Mouse (Mus musculus) kidney, adult 11 months (tissue): Measurements from ENCODE around the gene Slc4a5.
"Not testable (repeated sequence)": the region's sequence is repeated elsewhere in the genome, so short reads cannot be mapped to it uniquely, and the experiment has no call there.

Source experiments
- DNase-seq: peaks from one replicate; pipeline ENCODE4 v3.0.0; 2022

Slc4a5 gene

GRCm38 (mm10) chr6:83312021-83312420 is 92.4 kb downstream of the Slc4a5 start:
- DNase-seq, result peak; percentile 20

- DNase-seq, result no peak
These were observed 92.9 kb downstream of the Slc4a5 start for GRCm38 (mm10) chr6:83312514-83312913.

- no peak for DNase-seq
These were observed 95.7 kb downstream of the Slc4a5 start for GRCm38 (mm10) chr6:83315293-83315692.

DNA sequence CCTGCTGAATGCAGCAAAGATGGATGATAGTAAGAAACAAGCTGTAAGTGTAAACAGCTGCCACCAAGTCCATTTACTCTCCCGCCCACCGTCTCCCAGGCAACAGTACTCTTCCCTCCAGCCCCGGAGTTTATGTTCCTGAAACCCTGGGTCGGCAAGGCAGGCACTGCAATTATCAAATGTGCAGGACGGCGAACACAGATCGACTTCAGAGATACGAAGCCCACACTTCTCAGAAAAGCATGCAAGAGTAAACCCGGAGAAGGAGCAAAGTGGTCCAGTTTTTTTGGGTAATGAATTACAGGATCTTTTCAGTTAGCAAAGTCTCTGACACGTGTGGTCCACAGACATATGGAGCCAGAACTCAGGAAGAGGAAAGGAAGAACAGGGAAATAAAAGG is 96.4 kb downstream of the Slc4a5 start:
- no peak for DNase-seq

DNA sequence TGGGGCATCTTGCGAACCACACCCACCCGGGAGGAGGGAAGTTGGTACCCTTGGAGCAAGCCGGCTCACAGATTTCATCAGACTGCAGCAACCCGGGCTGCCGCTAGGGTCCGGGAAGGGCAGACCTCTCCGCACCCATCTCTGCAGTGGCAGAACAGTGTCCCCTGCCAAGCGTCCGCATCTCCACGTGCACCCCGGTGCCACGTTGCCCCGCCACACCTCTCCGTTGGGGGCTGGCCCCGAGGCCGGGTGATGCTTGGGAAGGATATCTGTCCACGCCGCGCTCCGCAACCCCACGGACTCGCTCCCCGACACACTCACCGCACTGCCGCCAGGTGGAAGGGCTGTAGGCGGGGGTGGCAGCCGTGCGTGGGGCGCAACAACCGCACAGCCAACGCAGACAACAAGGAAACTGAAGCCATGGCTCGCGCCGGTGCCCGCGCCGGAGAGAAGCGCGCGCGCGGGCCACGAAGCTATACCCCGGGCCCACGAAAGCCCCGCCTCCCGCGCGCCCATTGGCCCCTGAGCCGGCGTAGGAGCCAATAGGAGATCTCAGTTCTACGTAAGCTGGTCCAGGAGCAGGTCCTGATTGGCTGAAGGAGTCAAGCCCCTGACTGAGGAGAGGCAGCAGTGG is 97.6 kb downstream of the Slc4a5 start:
- peak; percentile 90 for DNase-seq

- no peak for DNase-seq
These were observed 102.3 kb downstream of the Slc4a5 start for GRCm38 (mm10) chr6:83321927-83322326.

DNA sequence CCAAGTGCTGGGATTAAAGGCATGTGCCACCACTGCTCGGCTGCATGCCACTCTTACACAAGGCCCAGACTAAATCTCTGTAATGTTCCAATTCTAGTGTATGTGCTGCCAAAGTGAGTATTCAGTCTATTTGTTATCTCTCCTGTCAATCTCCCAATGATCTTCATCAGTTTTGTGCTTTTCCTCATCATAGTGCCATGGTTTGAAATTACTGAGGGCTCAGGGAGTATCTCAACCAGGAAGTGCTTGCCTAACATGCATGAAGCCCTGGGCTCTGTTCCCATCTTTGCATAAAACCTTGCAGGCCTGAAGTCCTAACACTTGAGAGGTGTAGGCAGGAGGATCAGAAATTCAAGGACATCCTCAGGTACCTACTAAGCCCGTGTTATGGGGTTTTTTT is 103.2 kb downstream of the Slc4a5 start:
- DNase-seq, result no peak

DNA sequence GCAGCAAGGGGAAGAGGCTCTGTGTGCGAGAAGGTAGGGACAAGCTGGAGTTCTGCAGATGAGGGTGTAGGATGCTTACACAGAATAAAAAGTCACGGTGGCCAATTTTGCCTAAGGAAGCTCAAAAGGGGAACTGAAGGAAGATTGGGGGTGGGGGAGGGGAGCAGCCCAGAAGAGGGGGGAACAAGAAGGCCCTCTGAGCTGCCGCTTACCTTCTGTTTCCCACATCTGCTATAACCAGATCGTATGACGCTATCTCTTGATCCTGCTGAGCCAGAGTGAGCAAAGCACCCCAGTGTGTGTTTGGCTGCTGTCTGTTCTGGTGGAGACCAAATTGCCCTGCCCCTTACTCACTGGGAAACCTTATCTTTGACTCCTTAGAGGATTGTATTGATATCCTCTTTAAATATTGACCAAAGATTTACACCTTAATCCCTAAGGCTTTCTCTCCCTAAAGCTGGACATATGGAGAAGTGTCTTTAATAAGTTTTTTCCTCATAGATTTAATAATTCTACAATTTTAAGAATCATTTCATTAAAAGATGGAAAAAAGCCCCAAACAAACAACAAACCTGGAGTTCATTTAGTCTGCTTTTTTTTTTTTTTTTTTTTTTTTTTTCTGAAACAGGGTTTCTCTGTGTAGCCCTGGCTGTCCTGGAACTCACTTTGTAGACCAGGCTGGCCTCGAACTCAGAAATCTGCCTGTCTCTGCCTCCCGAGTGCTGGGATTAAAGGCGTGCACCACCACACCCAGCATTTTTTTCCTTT is 104.2 kb downstream of the Slc4a5 start:
- no peak for DNase-seq

- peak; percentile 96 for DNase-seq
These were observed 106.1 kb downstream of the Slc4a5 start, which contains the start of the genes Mthfd2 and Mob1a for GRCm38 (mm10) chr6:83325525-83326393. Mthfd2 (minus strand) TSS chr6:83325908. Mob1a (plus strand) TSS chr6:83326016.

DNA sequence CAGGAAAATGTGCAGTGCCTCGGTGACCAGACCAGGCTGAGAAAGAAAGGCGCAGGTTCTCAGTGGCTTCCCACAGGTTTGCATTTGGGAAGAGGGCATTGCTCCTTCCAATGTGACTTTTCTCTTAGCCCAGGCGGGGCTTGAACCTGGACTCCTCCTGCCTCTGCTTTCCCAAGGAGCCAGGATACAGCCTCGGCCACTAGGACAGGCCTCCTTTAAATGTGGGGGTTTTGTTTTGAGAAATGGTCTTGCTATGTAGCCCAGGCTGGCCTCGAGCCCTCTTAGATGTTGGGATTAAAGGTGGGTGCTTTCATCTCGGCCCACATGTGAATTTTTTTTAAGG is 106.7 kb downstream of the Slc4a5 start:
- DNase-seq, result no peak

DNA sequence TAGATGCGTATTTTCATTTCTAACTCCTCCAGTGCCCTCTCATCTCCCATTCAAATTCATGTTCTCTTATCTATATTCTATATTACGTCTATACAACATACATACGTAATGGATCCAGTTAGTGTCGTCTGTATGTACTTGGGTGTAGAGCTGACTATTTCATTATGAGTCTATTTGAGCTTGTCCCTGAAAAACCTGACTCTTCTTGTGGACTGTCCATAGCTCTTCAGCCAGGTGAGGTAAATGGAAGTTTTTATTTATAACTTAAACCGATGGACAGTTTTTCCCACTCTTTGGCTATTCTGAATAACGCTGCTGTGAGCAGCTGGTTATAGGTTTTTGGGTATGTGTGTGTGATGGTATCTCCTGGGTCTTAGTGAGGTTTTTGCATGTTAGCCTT is 107.1 kb downstream of the Slc4a5 start:
- DNase-seq, result no peak

GRCm38 (mm10) chr6:83327591-83328190 is 108.1 kb downstream of the Slc4a5 start:
- no peak for DNase-seq

- DNase-seq, result no peak
These were observed 121.8 kb downstream of the Slc4a5 start for GRCm38 (mm10) chr6:83341387-83341786.

DNA sequence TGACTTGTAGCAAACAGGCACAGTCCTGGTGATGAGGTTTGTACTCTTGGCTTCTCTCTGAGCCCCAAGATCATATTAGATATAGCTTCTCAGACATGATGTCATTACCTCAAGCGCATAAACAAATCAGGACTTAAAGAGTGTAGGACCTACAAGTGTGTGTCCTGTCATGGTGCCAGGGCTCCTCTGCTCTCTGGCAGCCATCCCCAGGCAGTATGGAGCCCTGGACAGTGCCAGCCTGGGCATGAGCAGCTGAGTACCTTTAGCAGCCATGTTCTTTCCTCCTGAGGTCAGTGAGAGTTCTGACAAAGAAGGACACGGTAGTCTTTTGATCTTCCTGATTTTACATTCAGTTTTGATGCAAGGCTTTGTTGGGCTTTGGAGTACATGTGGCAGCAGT is 123.3 kb downstream of the Slc4a5 start:
- no peak for DNase-seq

DNA sequence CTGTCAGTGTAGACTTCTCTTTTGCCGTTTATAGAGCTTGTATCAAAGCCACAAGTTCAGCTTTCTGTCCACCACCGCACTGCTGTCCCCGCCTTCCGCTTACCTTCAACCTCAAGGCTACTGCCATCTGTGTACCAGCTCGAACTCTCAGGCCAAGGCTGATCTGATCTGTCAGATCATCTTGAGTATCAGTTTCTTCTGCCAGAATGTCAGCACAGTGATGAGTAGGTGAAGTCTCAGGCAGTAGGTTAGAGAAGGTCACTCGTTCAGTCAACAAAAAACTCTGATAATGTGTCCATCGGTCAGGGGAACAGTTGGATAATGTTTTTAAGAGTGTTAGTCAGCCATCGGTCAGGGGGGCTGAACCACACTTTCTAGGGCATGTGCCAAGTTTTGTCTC is 125.7 kb downstream of the Slc4a5 start:
- DNase-seq, result not testable (repeated sequence)

DNA sequence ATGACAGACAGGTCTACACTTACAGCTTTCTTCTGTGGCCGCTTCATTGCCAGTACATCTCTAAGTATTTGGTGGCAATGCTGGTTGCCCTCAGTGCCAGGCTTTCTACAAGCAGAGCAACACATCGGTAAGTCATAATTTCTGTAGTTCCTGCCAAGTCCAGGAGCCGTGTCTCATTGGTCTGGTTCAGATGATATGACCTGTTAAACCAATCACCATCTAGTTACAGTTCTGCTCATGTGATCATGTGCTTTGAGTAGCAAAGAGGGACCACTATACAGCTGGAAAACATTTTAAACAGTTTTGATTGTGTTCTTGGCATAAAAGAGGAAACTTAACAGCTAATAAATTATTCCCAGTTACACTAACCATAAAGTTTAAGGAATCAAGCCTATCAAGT is 128.3 kb downstream of the Slc4a5 start:
- no peak for DNase-seq

GRCm38 (mm10) chr6:83348873-83349272 is 129.2 kb downstream of the Slc4a5 start, which contains the start of gene Bola3:
Bola3 (plus strand) TSS chr6:83349147.
- no peak for DNase-seq

GRCm38 (mm10) chr6:83349274-83349958 is 129.8 kb downstream of the Slc4a5 start:
- peak; percentile 83 for DNase-seq

GRCm38 (mm10) chr6:83350172-83350571 is 130.5 kb downstream of the Slc4a5 start:
- no peak for DNase-seq

- DNase-seq, result no peak
These were observed 131.3 kb downstream of the Slc4a5 start for GRCm38 (mm10) chr6:83350851-83351405.

- no peak for DNase-seq
These were observed 132.0 kb downstream of the Slc4a5 start for GRCm38 (mm10) chr6:83351490-83352160.
